Mouse (Mus musculus) layer of hippocampus, postnatal 25 days (tissue): ENCODE results near the gene Helz. TPM values are rescaled to one million over a fixed set of nuclear protein-coding genes. Genes with fewer than 3 reads are reported as not detected.
A peak's percentile ranks its signal among the peaks of the same experiment; 100 is the strongest.

Source experiments
- DNase-seq, 2 experiments: peaks; one replicate each; pipeline ENCODE4 v3.0.0; 2022; ENCODE audit warnings: mixed read lengths in 2 of 2, low spot score in 1 of 2; ENCODE audit errors: extremely low spot score in 1 of 2
- total RNA-seq, 2 experiments: library from RNA; stranded (reverse); gene quantifications; 2 replicates each; pipeline ENCODE4 v1.2.3; 2021

Gene Helz
- total RNA-seq, 2 experiments from 2014 or later = 39.7 to 44.4 TPM

GRCm38 (mm10) chr11:107597381-107597780, 49.7 kb downstream of the Helz start:
- DNase-seq = no peak

- no peak for DNase-seq
Observed at GRCm38 (mm10) chr11:107605694-107606093, 58.0 kb downstream of the Helz start.

GRCm38 (mm10) chr11:107613906-107614305, 66.2 kb downstream of the Helz start:
- DNase-seq = no peak

- no peak for DNase-seq
Observed at GRCm38 (mm10) chr11:107615696-107616095, 68.0 kb downstream of the Helz start.

GRCm38 (mm10) chr11:107617976-107618375, 70.2 kb downstream of the Helz start:
- DNase-seq = no peak

- no peak for DNase-seq
Observed at GRCm38 (mm10) chr11:107624661-107625060, 76.9 kb downstream of the Helz start.

GRCm38 (mm10) chr11:107625746-107626145, 78.0 kb downstream of the Helz start:
- no peak for DNase-seq

GRCm38 (mm10) chr11:107629504-107629903, 81.8 kb downstream of the Helz start:
- peak; percentile 51 for DNase-seq

GRCm38 (mm10) chr11:107629951-107630350, 82.2 kb downstream of the Helz start:
- DNase-seq = no peak

GRCm38 (mm10) chr11:107631124-107631523, 83.4 kb downstream of the Helz start:
- DNase-seq = no peak

- DNase-seq = no peak
Observed at GRCm38 (mm10) chr11:107633563-107634146, 85.9 kb downstream of the Helz start.

GRCm38 (mm10) chr11:107638137-107638536, 90.4 kb downstream of the Helz start:
- DNase-seq = no peak

GRCm38 (mm10) chr11:107639657-107640056, 91.9 kb downstream of the Helz start:
- DNase-seq = no peak

- DNase-seq = no peak
Observed at GRCm38 (mm10) chr11:107644461-107644860, 96.7 kb downstream of the Helz start.

- DNase-seq = no peak
Observed at GRCm38 (mm10) chr11:107647330-107647729, 99.6 kb downstream of the Helz start.

GRCm38 (mm10) chr11:107648668-107649067, 100.9 kb downstream of the Helz start:
- DNase-seq = no peak

- no peak for DNase-seq
Observed at GRCm38 (mm10) chr11:107649458-107649857, 101.7 kb downstream of the Helz start.

- DNase-seq = no peak
Observed at GRCm38 (mm10) chr11:107650422-107651051, 102.8 kb downstream of the Helz start.

- no peak for DNase-seq
Observed at GRCm38 (mm10) chr11:107651391-107651790, 103.7 kb downstream of the Helz start.

GRCm38 (mm10) chr11:107652137-107652536, 104.4 kb downstream of the Helz start:
- no peak for DNase-seq

GRCm38 (mm10) chr11:107655538-107655937, 107.8 kb downstream of the Helz start:
- no peak for DNase-seq

- no peak for DNase-seq
Observed at GRCm38 (mm10) chr11:107657117-107657516, 109.4 kb downstream of the Helz start.
